Mouse (Mus musculus) right cerebral cortex, postnatal 4 days (tissue): ENCODE measurements around the gene Cep44.

Source experiments
- DNase-seq: peaks from one replicate; pipeline ENCODE4 v3.0.0-alpha.2; 2022

The Cep44 gene

DNA sequence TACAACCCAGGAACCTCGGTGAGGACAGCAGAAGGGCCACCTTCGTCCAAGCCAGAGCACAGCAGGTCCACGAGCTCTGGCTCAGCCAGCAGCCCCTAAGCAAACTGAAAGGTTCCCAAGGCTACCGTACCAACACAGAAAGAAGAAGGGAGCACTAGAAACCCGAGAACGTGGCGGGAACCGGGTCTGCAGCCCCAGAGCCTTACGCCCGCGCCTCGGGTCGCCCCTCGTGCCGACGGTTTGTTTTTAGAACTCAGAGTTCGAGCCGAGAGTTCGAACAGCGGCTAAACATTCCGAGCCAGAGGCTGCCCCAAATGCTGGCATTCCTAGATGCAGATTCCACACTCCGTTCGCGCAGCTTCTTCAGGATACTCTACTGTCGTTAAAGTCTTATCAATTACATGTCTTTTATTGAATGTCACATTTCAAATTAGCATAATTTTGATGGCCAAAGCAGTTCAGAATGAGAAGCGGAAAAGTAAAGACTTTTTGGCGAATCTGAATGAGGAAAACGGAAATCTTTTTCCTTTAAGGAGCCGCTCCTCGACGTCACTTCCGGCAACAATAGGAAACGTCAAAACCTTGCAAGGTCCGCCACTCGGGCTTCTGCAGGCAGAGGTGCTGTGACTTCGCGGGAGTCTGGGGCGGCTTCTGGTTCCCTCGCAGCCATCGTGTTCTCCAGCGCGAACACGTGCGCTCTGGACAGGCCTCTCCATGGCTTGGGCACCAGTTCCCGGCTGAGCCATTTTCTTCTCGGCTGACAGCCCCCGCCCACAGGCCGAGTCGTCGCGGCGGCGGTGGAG, at the start of gene Cep44, which contains the start of gene Fbxo8:
Cep44 (minus strand) TSS at position 490 of the 803 bp plus-strand sequence.
Fbxo8 (plus strand) TSS at position 533 of the 803 bp plus-strand sequence.
- peak; percentile 76 for DNase-seq

DNA sequence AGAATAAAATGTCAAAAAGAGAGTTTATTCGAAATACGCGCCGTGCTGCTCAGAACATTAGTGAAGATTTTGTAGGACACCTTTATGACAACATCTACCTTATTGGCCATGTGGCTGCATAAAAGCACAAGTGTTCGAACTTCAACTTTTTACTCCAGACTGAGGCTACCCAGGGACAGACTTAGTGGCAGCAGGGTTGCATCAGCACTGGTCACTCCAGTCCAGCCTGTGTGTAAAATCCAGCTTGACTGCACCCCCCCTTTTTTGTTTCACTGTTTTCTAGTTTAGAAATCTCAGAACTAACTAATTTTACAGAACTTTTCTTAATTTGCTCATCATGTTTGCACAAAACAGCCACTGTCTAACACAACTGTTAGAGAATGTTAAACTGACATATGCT, 40.7 kb upstream of the Cep44 start:
- no peak for DNase-seq

GRCm38 (mm10) chr8:56591084-56591483, 40.2 kb upstream of the Cep44 start:
- DNase-seq: no peak

GRCm38 (mm10) chr8:56589004-56589403, 38.2 kb upstream of the Cep44 start:
- no peak for DNase-seq

GRCm38 (mm10) chr8:56582841-56583240, 32.0 kb upstream of the Cep44 start:
- DNase-seq: peak; percentile 17

DNA sequence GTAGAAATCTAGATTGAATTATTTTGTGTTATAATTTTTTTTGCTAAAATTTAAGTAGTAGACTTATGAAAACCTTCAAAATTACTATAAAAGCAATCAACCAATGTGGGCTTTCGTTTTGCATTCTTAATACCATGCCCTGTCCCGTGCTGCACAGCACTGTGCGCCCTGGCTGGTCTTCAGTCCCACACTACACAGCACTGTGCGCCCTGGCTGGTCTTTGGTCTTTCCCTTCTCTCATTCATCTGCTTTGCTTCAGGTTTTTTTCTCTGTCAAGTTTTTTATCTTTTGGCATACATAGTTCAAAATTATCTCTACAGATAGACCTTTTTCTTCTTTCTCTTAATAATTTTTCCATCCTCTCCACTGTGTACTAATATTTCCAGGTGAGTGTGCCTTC, 30.1 kb upstream of the Cep44 start:
- DNase-seq: peak; percentile 25

DNA sequence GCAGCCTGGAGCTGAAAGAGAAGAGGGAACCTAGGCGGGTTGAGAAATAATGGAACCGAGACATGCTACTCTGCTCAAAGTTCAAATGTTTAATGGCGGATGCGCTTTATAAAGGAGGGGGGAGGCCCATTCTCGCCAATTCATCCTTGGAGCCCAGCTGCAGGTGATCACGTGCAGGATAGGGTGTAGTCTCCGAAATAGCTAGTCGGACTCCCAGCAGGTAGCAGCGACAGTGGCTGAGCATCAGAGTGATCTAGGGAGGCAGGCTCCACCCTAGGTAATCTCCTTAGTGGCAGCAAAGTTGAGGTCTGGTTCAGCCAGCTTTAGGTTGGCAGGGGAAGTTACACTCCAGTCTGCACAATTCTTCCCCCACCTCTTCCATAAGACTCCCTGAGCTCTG, 16.0 kb upstream of the Cep44 start:
- no peak for DNase-seq

DNA sequence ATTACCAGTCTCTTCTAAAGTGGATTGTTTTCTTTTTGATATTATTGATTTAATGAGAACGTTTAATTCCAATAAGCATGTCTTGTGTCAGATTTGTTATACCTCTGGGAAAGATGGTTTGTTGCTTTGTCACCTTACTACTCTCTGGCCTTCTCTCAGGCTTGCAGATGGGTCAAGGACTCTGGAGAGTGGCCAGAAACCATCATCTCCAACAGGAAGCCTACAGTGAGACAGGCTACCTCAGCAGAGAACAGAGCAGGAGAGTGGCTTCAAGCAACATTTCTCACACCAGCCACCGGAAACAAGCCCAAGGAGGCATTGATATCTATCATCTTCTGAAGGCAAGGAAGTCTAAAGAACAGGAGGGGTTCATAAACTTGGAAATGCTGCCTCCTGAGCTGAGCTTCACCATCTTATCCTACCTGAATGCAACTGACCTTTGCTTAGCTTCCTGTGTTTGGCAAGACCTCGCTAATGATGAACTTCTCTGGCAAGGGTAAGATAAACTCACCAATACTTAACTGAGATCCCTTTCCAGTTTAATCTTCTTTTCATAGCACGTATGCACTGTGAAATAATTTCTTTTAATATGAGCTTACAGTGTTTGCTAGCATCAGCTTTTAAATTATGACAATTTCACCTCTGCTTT, 13.7 kb upstream of the Cep44 start:
- no peak for DNase-seq

DNA sequence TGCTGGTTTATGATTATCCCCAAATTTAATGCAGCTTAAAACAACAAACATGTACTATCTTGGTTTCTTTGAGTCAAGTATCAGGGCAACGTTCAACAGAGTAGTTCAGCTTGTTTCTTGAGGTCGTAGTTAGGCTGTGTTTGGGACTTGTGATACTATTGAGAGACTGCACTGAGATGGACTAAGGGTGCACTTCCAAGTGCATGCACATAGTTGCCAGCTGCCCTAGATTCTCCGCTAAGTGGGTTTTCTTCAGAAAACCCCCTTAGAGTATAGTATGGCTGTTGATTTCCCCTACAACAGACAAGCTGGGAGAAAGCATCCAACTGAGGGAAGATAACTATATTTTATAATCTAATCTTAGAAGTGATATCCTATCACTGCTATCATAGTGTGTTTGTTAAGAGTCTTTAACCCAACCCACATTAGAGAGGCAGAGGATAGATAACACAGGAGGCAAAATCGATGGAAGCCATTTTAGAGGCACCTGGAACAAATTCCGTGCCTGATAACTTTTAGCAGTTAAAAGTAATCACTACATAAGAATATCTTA, 1.8 kb upstream of the Cep44 start:
- no peak for DNase-seq

GRCm38 (mm10) chr8:56552045-56552444, 1.2 kb upstream of the Cep44 start:
- DNase-seq: peak; percentile 7

DNA sequence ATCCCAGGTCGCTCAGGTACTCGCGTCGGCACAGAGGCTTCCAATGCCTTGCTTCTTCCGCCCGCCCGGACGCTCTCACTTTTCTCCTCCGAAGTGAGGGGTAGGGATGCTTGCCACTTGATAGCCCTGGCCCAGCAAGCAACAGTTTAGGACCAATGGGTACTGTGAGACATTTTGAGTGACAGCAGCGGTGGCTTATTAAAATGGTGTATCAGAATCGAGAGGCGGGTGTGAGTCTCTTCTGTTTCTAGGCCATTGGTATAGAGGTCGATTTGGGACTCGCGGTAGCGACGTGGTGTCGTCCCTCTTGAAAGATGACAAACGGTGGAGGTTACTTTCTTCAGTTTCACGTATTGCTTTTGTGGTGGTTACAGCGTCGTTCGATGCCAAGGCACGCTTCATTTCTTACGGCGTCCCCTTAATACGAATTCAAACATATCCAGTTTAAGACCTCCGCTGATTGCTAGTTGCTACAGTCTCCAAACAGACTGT, 560 bp upstream of the Cep44 start:
- peak; percentile 70 for DNase-seq

DNA sequence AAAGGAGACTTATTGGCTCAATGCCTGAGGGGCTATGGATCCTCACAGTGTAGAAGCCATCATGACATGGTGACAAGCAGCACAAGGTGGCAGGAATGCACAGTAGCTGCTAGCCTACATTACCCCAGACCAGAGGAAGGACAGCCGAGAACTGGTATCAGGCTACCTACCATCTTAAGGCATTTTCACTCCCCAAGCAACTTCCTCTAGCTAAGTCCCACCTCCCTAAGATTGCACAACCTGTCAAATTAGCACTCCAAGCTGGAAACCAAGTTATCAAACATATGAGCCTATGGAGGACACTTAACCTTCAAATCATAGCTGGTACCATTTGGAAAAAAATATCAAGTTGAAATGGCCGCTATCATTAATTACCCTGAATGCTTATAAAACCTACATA, 3.0 kb downstream of the Cep44 start:
- no peak for DNase-seq

GRCm38 (mm10) chr8:56540706-56541105, 10.1 kb downstream of the Cep44 start:
- no peak for DNase-seq

DNA sequence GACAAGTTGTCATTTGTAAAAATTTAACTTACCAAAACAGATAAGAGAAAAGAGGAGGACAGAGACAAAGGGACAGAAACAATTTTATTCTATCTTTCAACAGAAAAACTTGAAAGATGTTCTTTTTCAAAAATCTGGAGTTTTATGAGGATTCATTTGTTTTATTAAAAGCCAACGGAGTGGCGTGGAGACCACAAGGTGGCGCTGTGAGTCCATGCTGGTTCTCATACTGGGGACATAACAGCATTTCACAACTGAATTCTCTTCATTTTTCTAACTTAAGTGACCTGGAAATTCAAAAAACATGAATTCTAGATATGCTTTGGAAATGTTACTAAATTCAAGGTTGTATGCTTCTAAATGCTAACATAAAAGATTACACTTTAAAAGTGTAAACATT, 20.5 kb downstream of the Cep44 start:
- DNase-seq: peak; percentile 88

- DNase-seq: no peak
Measured at GRCm38 (mm10) chr8:56528869-56529268, 22.0 kb downstream of the Cep44 start.

- DNase-seq: no peak
Measured at GRCm38 (mm10) chr8:56521051-56521450, 29.8 kb downstream of the Cep44 start.

GRCm38 (mm10) chr8:56520249-56520648, 30.6 kb downstream of the Cep44 start:
- DNase-seq: no peak

DNA sequence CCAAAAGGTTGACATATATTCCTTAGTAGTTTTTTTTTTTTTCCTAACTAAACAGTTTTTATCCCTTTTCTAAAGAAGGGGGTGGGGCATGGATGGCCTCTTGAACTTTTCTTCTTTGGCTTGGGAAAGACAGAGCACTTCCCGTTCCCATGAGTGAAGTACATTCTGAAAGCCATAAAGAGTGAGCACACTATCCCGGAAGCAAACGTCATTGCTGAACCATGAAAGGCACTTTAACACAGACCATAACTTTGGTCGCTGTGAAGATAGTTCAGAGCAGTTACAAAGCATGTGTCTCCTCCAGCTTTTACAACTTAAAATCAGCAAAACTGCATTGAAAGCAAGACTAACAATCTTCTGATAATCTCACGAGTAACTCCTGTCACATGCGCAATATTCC, 32.0 kb downstream of the Cep44 start:
- no peak for DNase-seq

DNA sequence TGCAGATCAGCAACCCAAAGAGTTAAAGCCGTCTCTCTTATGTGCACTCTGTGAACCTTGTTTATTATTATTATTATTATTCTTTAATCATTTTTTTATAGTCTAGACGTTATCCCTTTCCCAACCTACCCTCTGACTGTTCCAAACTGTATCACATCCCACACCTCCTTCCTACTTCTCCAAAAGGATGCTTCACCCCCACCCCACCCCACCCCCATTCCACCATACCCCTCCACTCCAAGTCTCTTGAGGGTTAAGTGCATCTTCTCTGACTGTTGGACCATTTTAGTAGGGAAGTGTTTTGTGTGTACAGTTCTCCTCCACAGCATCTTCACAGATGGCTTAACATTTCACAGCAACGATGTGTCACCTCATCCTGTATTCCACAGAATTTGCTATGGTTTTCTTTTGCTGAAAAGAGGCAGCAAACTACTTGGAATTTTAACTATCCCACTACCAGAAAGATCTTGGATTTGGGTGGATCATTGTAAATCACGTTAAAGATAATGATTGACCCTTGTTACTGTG, 41.8 kb downstream of the Cep44 start:
- DNase-seq: no peak

- DNase-seq: no peak
Measured at GRCm38 (mm10) chr8:56508318-56508951, 42.4 kb downstream of the Cep44 start.

DNA sequence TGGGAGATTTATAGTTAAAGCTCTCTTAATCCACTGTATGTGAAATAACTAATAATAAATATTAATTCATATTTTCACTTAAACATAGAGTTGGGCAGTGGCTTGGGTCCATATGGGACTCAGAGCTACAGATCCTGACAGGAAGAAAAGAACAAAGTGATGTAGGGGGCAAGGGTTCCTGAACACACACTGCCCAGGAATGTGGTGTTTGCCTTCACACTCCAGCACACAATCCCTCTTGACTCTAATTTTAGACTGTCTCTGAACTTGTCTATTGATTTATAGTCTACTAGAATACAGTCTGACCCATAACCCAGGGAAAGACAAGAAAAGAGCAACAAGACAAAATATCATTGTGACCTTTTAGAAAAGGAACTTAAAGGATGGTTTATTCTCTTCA, 48.9 kb downstream of the Cep44 start:
- DNase-seq: no peak

GRCm38 (mm10) chr8:56489496-56489895, 61.4 kb downstream of the Cep44 start:
- DNase-seq: no peak

DNA sequence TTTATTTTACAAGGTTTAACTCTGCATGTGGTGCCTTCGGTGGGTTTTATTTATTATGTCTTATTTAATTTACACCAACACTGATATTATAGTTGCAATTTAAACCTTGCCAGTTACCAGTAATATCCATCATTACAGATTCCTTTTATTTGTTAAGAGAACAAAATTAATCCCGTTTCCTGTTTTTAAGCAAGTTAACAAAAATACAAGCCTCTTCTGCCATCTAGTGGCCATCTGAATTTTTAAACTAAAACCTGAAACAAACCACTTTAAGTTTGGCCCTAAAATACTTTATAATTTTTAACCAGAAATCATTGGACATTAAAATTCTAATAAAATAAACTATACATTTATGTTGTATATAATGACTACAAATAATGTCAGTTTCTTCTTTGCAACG, 64.8 kb downstream of the Cep44 start:
- no peak for DNase-seq
